In the genomic region with DNA sequence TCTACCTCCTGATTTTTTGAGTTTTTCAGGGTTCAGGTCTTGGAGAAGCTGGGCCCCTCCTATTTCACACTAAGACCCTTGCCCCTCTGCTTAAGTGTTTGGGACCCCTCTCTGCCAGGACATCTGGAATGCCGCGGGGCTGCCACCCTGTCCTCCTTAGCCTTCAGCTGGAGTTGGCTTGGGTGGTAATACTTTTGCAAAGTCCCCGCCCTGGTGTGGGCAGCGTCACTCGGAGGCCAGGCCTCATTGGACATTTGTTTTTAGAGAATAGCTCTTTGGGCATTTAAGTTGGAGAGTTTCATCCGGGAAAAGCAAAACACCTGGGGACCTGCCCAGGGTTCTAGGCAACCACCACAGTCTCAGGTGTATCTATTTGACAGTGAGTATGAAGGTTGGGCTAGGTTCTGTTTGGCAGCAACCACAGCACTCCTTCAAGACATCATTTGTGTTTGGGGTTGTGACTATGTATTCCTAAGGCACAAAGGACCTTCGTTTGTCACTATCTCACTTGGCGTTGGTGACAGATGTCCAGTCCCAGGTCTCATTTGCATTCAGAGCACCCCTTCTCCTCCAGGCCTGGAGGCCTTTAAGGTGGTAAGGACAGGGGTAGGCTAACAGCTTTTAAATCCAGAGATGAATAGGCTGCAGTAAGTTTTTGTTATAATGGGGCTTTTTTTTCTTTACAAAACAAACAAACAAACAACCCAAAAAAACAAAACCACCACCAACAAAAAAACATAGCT, we compare ENCODE assay signal across 7 mouse cellular contexts. TPM values are rescaled to one million over a fixed set of nuclear protein-coding genes. Genes with fewer than 3 reads are reported as not detected.
DNase-seq lines count a peak whose midpoint lies in the region; ATAC-seq lines count a peak whose summit lies in the region.

No protein-coding gene starts in this region.

- H3K9me3 ChIP-seq in liver, embryonic 12.5 days (replicated peaks), result no peaks in the 10 kb centered on the region
- H3K9me3 ChIP-seq in forebrain, embryonic 12.5 days, result no peaks in the 10 kb centered on the region
- no peaks in the 10 kb centered on the region for H3K9me3 ChIP-seq in intestine, embryonic 14.5 days (ENCODE audit: control insufficient read depth, low read length)
- H3K9me3 ChIP-seq in neural tube, embryonic 14.5 days (ENCODE audit: control insufficient read depth, low read length), result no peaks in the 10 kb centered on the region

- H3K4me2 ChIP-seq in liver, embryonic 12.5 days, result 0 out of 2 replicates have a peak overlapping the region, but pooled peaks have one; percentile 11
- H3K4me2 ChIP-seq in forebrain, embryonic 12.5 days, result peak overlapping the region; percentile 98
- H3K4me2 ChIP-seq in intestine, embryonic 14.5 days (ENCODE audit: low read length), result peak overlapping the region; percentile 86
- H3K4me2 ChIP-seq in neural tube, embryonic 14.5 days (ENCODE audit: low read depth, low read length), result peak overlapping the region; percentile 96

- H3K27ac ChIP-seq in liver, embryonic 12.5 days, result no peak overlapping the region
- peak overlapping the region; percentile 98 for H3K27ac ChIP-seq in forebrain, embryonic 12.5 days
- H3K27ac ChIP-seq in intestine, embryonic 14.5 days (ENCODE audit: low read depth), result no peak overlapping the region
- peak overlapping the region; percentile 55; the same call in 1 of the 2 replicates for H3K27ac ChIP-seq in neural tube, embryonic 14.5 days (ENCODE audit: low read depth, low read length)

- H3K36me3 ChIP-seq in liver, embryonic 12.5 days, result peaks cover 9% of the 10 kb centered on the region
- peaks cover 70% of the 10 kb centered on the region for H3K36me3 ChIP-seq in forebrain, embryonic 12.5 days (replicated peaks)
- peaks cover 30% of the 10 kb centered on the region for H3K36me3 ChIP-seq in intestine, embryonic 14.5 days (ENCODE audit: control insufficient read depth, insufficient read depth, low read length)
- H3K36me3 ChIP-seq in neural tube, embryonic 14.5 days (ENCODE audit: control insufficient read depth, insufficient read depth, low read length), result no peaks in the 10 kb centered on the region; the same call in 1 of the 2 replicates

- no peak overlapping the region for H3K9ac ChIP-seq in liver, embryonic 12.5 days
- peak overlapping the region; percentile 100 for H3K9ac ChIP-seq in forebrain, embryonic 12.5 days
- H3K9ac ChIP-seq in intestine, embryonic 14.5 days (ENCODE audit: low read length), result no peak overlapping the region
- peak overlapping the region; percentile 85 for H3K9ac ChIP-seq in neural tube, embryonic 14.5 days (replicated peaks; ENCODE audit: low read depth, low read length)

- ATAC-seq in liver, embryonic 12.5 days, result no peak
- ATAC-seq in forebrain, embryonic 12.5 days (ENCODE audit: low FRiP score), result no peak
- ATAC-seq in intestine, embryonic 14.5 days (replicated peaks; ENCODE audit: low FRiP score, low TSS enrichment, low read depth), result no peak
- ATAC-seq in neural tube, embryonic 14.5 days (ENCODE audit: low read depth), result no peak

- peaks cover 23% of the 10 kb centered on the region for H3K4me1 ChIP-seq in liver, embryonic 12.5 days
- peaks cover 90% of the 10 kb centered on the region for H3K4me1 ChIP-seq in forebrain, embryonic 12.5 days
- peaks cover 67% of the 10 kb centered on the region for H3K4me1 ChIP-seq in intestine, embryonic 14.5 days (replicated peaks; ENCODE audit: control insufficient read depth, insufficient read depth, low read length)
- peaks cover 70% of the 10 kb centered on the region for H3K4me1 ChIP-seq in neural tube, embryonic 14.5 days (ENCODE audit: control insufficient read depth, insufficient read depth, low read length)

- DNase-seq in liver, result no peak
- no peak for DNase-seq in intestine, embryonic 14.5 days (ENCODE audit: low spot score)
- DNase-seq in embryo, embryonic 9.5 days (ENCODE audit: extremely low spot score), result no peak
- DNase-seq in frontal cortex, postnatal 25 days (ENCODE audit: low spot score in 2 of 2), result no peak

- WGBS in liver, embryonic 12.5 days (ENCODE audit: insufficient replicate concordance), result 72% methylated on average over 8 of the region's 8 CpGs
- WGBS in forebrain, embryonic 12.5 days, result 26% methylated on average over 8 of the region's 8 CpGs
- 73% methylated on average over 8 of the region's 8 CpGs for WGBS in intestine, embryonic 14.5 days
- WGBS in neural tube, embryonic 14.5 days, result 40% methylated on average over 8 of the region's 8 CpGs

- peaks cover 75% of the 10 kb centered on the region for H3K27me3 ChIP-seq in liver, embryonic 12.5 days (replicated peaks)
- no peaks in the 10 kb centered on the region for H3K27me3 ChIP-seq in forebrain, embryonic 12.5 days
- H3K27me3 ChIP-seq in intestine, embryonic 14.5 days (replicated peaks; ENCODE audit: control insufficient read depth, insufficient read depth, low read length), result peaks cover 13% of the 10 kb centered on the region
- H3K27me3 ChIP-seq in neural tube, embryonic 14.5 days (ENCODE audit: control insufficient read depth, insufficient read depth, low read length), result peaks cover 2% of the 10 kb centered on the region; the same call in 1 of the 2 replicates

- H3K4me3 ChIP-seq in liver, embryonic 12.5 days, result no peak overlapping the region
- peak overlapping the region; percentile 98 for H3K4me3 ChIP-seq in forebrain, embryonic 12.5 days (replicated peaks)
- no peak overlapping the region for H3K4me3 ChIP-seq in intestine, embryonic 14.5 days (ENCODE audit: low read depth, low read length)
- peak overlapping the region; percentile 78 for H3K4me3 ChIP-seq in neural tube, embryonic 14.5 days (ENCODE audit: low read depth, low read length)

RNA-seq across cellular contexts. Expression of gene Mn1, which starts 5.1 kb away (rescaled TPM):
- 2.4 and 3.1 TPM in 2 replicates for polyA plus RNA-seq in liver, embryonic 12.5 days (2016; fragmentation: Nextera tagmentation; extraction: Ambion mirVana)
- polyA plus RNA-seq in forebrain, embryonic 12.5 days (2016; fragmentation: Nextera tagmentation; extraction: Ambion mirVana), result 55.8 and 62.6 TPM in 2 replicates
- 10.9 and 11.7 TPM in 2 replicates for polyA plus RNA-seq in intestine, embryonic 14.5 days (2014; fragmentation: Nextera tagmentation; extraction: Ambion mirVana)
- polyA plus RNA-seq in neural tube, embryonic 14.5 days (2014; fragmentation: Nextera tagmentation; extraction: Ambion mirVana), result 18.6 and 19.2 TPM in 2 replicates

Comparison
In these comparisons a context has a peak if more than half of its experiments do, and no peak if none do; other contexts are left out.
1. H3K27ac ChIP-seq: peak in forebrain, embryonic 12.5 days (single experiment) and neural tube, embryonic 14.5 days (single experiment); none in liver, embryonic 12.5 days (single experiment) and intestine, embryonic 14.5 days (single experiment).
2. H3K4me2 ChIP-seq: peak in every context shown above with its lines; median percentile 98 in forebrain, embryonic 12.5 days; 96 in neural tube, embryonic 14.5 days; 86 in intestine, embryonic 14.5 days; 11 in liver, embryonic 12.5 days.
3. H3K4me3 ChIP-seq: peak in forebrain, embryonic 12.5 days (single experiment) and neural tube, embryonic 14.5 days (single experiment); none in liver, embryonic 12.5 days (single experiment) and intestine, embryonic 14.5 days (single experiment).
4. H3K9ac ChIP-seq: peak in forebrain, embryonic 12.5 days (single experiment) and neural tube, embryonic 14.5 days (single experiment); none in liver, embryonic 12.5 days (single experiment) and intestine, embryonic 14.5 days (single experiment).